Mouse (Mus musculus): Measurements from ENCODE around the gene Ptpn1. TPM values are rescaled to one million over a fixed set of nuclear protein-coding genes. Genes with fewer than 3 reads are reported as not detected.

Ptpn1 gene
- polyA plus RNA-seq (2016; fragmentation: Nextera tagmentation; extraction: Ambion mirVana) = 51.7 and 60.1 TPM in 2 replicates

- Histone ChIP-seq H3K27ac (peak within 1 kb of the TSS; percentile 59), H3K36me3 (no peaks in the 10 kb centered on the region), H3K4me3 (replicated peaks) (peak within 1 kb of the TSS; percentile 89), H3K9ac (replicated peaks) (peak within 1 kb of the TSS; percentile 83), H3K9me3 (no peaks in the 10 kb centered on the region), H3K4me2 (peak within 1 kb of the TSS; percentile 88), H3K4me1 (replicated peaks) (peaks cover 28% of the 10 kb centered on the region), H3K27me3 (no peaks in the 10 kb centered on the region)
- under 1% methylated on average over 91 of the region's 99 CpGs for WGBS
- ATAC-seq (ENCODE audit: insufficient number of reproducible peaks, insufficient read depth, low FRiP score, low TSS enrichment, low read depth) = peak; percentile 92
Measured at GRCm38 (mm10) chr2:167931985-167932726, at the start of gene Ptpn1. Gene Ptpn1, plus strand, starts transcription at chr2:167932057.

- Histone ChIP-seq H3K27me3 (no peaks in the 10 kb centered on the region), H3K9ac (replicated peaks) (no peak overlapping the region), H3K27ac (no peak overlapping the region), H3K9me3 (0 out of 2 replicates have a peak, but pooled peaks cover 8% of the 10 kb centered on the region), H3K4me1 (replicated peaks) (peaks cover 15% of the 10 kb centered on the region), H3K4me3 (replicated peaks) (no peak overlapping the region), H3K4me2 (no peak overlapping the region), H3K36me3 (no peaks in the 10 kb centered on the region)
- 72% methylated on average over 7 of the region's 7 CpGs for WGBS
- no peak for ATAC-seq (ENCODE audit: insufficient number of reproducible peaks, insufficient read depth, low FRiP score, low TSS enrichment, low read depth)
Measured at GRCm38 (mm10) chr2:167886485-167886884, 45.4 kb upstream of the Ptpn1 start.

- Histone ChIP-seq H3K4me2 (peak overlapping the region; percentile 71), H3K9ac (replicated peaks) (peak overlapping the region; percentile 31; the same call in 1 of the 2 replicates), H3K9me3 (no peaks in the 10 kb centered on the region), H3K4me3 (replicated peaks) (peak overlapping the region; percentile 40), H3K4me1 (replicated peaks) (peaks cover 15% of the 10 kb centered on the region), H3K27me3 (no peaks in the 10 kb centered on the region), H3K27ac (no peak overlapping the region), H3K36me3 (no peaks in the 10 kb centered on the region)
- 11% methylated on average over 22 of the region's 22 CpGs for WGBS
- ATAC-seq (ENCODE audit: insufficient number of reproducible peaks, insufficient read depth, low FRiP score, low TSS enrichment, low read depth) = no peak
Measured at GRCm38 (mm10) chr2:167887516-167888347, 44.1 kb upstream of the Ptpn1 start.

- no peak overlapping the region for H3K27ac ChIP-seq
- no peak overlapping the region for H3K9ac ChIP-seq (replicated peaks)
- H3K27me3 ChIP-seq = no peaks in the 10 kb centered on the region; the same call in 1 of the 2 replicates
- H3K4me2 ChIP-seq = no peak overlapping the region
- ATAC-seq (ENCODE audit: insufficient number of reproducible peaks, insufficient read depth, low FRiP score, low TSS enrichment, low read depth) = no peak
- no peaks in the 10 kb centered on the region for H3K36me3 ChIP-seq
- WGBS = 41% methylated on average over 6 of the region's 6 CpGs
- H3K4me3 ChIP-seq (replicated peaks) = no peak overlapping the region
- H3K9me3 ChIP-seq = no peaks in the 10 kb centered on the region
- H3K4me1 ChIP-seq (replicated peaks) = peaks cover 15% of the 10 kb centered on the region
Measured at GRCm38 (mm10) chr2:167888834-167889233, 43.0 kb upstream of the Ptpn1 start.

- no peaks in the 10 kb centered on the region for H3K9me3 ChIP-seq
- H3K27me3 ChIP-seq = peaks cover 3% of the 10 kb centered on the region; the same call in 1 of the 2 replicates
- no peak overlapping the region for H3K9ac ChIP-seq (replicated peaks)
- no peak overlapping the region for H3K4me3 ChIP-seq (replicated peaks)
- H3K4me1 ChIP-seq (replicated peaks) = peaks cover 15% of the 10 kb centered on the region
- H3K4me2 ChIP-seq = no peak overlapping the region
- no peaks in the 10 kb centered on the region for H3K36me3 ChIP-seq
- ATAC-seq (ENCODE audit: insufficient number of reproducible peaks, insufficient read depth, low FRiP score, low TSS enrichment, low read depth) = no peak
- 84% methylated on average over 4 of the region's 4 CpGs for WGBS
- H3K27ac ChIP-seq = no peak overlapping the region
Measured at GRCm38 (mm10) chr2:167889886-167890285, 42.0 kb upstream of the Ptpn1 start.

- Histone ChIP-seq H3K9me3 (no peaks in the 10 kb centered on the region), H3K4me1 (replicated peaks) (peaks cover 13% of the 10 kb centered on the region), H3K27ac (no peak overlapping the region), H3K4me2 (no peak overlapping the region), H3K36me3 (no peaks in the 10 kb centered on the region), H3K9ac (replicated peaks) (no peak overlapping the region), H3K27me3 (peaks cover 19% of the 10 kb centered on the region), H3K4me3 (replicated peaks) (no peak overlapping the region)
- WGBS = 12% methylated on average over 9 of the region's 9 CpGs
- ATAC-seq (ENCODE audit: insufficient number of reproducible peaks, insufficient read depth, low FRiP score, low TSS enrichment, low read depth) = no peak
Measured at GRCm38 (mm10) chr2:167891908-167892307, 39.9 kb upstream of the Ptpn1 start.

- H3K27me3 ChIP-seq = peaks cover 23% of the 10 kb centered on the region
- 54% methylated on average over 10 of the region's 10 CpGs for WGBS
- no peak overlapping the region for H3K9ac ChIP-seq (replicated peaks)
- H3K36me3 ChIP-seq = no peaks in the 10 kb centered on the region
- H3K4me1 ChIP-seq (replicated peaks) = no peaks in the 10 kb centered on the region
- no peak overlapping the region for H3K4me3 ChIP-seq (replicated peaks)
- H3K27ac ChIP-seq = no peak overlapping the region
- H3K4me2 ChIP-seq = no peak overlapping the region
- H3K9me3 ChIP-seq = no peaks in the 10 kb centered on the region
- ATAC-seq (ENCODE audit: insufficient number of reproducible peaks, insufficient read depth, low FRiP score, low TSS enrichment, low read depth) = no peak
Measured at GRCm38 (mm10) chr2:167893680-167894079, 38.2 kb upstream of the Ptpn1 start.

- H3K36me3 ChIP-seq = no peaks in the 10 kb centered on the region
- H3K9ac ChIP-seq (replicated peaks) = 0 out of 2 replicates have a peak overlapping the region, but pooled peaks have one; percentile 31
- ATAC-seq (ENCODE audit: insufficient number of reproducible peaks, insufficient read depth, low FRiP score, low TSS enrichment, low read depth) = 0 out of 2 replicates have a peak, but pooled peaks have one; percentile 18
- WGBS = 1% methylated on average over 30 of the region's 30 CpGs
- H3K4me3 ChIP-seq (replicated peaks) = peak overlapping the region; percentile 16; the same call in 1 of the 2 replicates
- no peak overlapping the region for H3K27ac ChIP-seq
- H3K27me3 ChIP-seq = peaks cover 26% of the 10 kb centered on the region
- H3K4me2 ChIP-seq = peak overlapping the region; percentile 51
- H3K9me3 ChIP-seq = no peaks in the 10 kb centered on the region
- peaks cover 6% of the 10 kb centered on the region for H3K4me1 ChIP-seq (replicated peaks)
Measured at GRCm38 (mm10) chr2:167894948-167895372, 36.9 kb upstream of the Ptpn1 start.

- peaks cover 34% of the 10 kb centered on the region for H3K27me3 ChIP-seq
- ATAC-seq (ENCODE audit: insufficient number of reproducible peaks, insufficient read depth, low FRiP score, low TSS enrichment, low read depth) = no peak
- WGBS = 78% methylated on average over 8 of the region's 8 CpGs
Measured at GRCm38 (mm10) chr2:167897896-167898295, 34.0 kb upstream of the Ptpn1 start.

GRCm38 (mm10) chr2:167899989-167900421, 31.9 kb upstream of the Ptpn1 start:
- 0 out of 2 replicates have a peak overlapping the region, but pooled peaks have one; percentile 0 for H3K27ac ChIP-seq
- H3K4me3 ChIP-seq (replicated peaks) = no peak overlapping the region
- peak overlapping the region; percentile 37 for H3K4me2 ChIP-seq
- peaks cover 31% of the 10 kb centered on the region for H3K27me3 ChIP-seq
- 9% methylated on average over 16 of the region's 16 CpGs for WGBS
- H3K9ac ChIP-seq (replicated peaks) = no peak overlapping the region
- no peaks in the 10 kb centered on the region for H3K9me3 ChIP-seq
- H3K4me1 ChIP-seq (replicated peaks) = peaks cover 13% of the 10 kb centered on the region
- ATAC-seq (ENCODE audit: insufficient number of reproducible peaks, insufficient read depth, low FRiP score, low TSS enrichment, low read depth) = peak; percentile 66
- no peaks in the 10 kb centered on the region for H3K36me3 ChIP-seq

More at GRCm38 (mm10) chr2:167897896-167898295, 34.0 kb upstream of the Ptpn1 start:
- Histone ChIP-seq H3K27ac (no peak overlapping the region), H3K9ac (replicated peaks) (no peak overlapping the region), H3K4me2 (no peak overlapping the region), H3K4me3 (replicated peaks) (no peak overlapping the region), H3K4me1 (replicated peaks) (peaks cover 13% of the 10 kb centered on the region), H3K9me3 (no peaks in the 10 kb centered on the region), H3K36me3 (no peaks in the 10 kb centered on the region)

- no peak overlapping the region for H3K4me3 ChIP-seq (replicated peaks)
- H3K9me3 ChIP-seq = no peaks in the 10 kb centered on the region
- H3K4me2 ChIP-seq = no peak overlapping the region
- H3K27me3 ChIP-seq = peaks cover 15% of the 10 kb centered on the region
- no peak overlapping the region for H3K9ac ChIP-seq (replicated peaks)
- H3K4me1 ChIP-seq (replicated peaks) = peaks cover 13% of the 10 kb centered on the region
- no peak overlapping the region for H3K27ac ChIP-seq
- no peak for ATAC-seq (ENCODE audit: insufficient number of reproducible peaks, insufficient read depth, low FRiP score, low TSS enrichment, low read depth)
- H3K36me3 ChIP-seq = no peaks in the 10 kb centered on the region
- WGBS = 68% methylated on average over 9 of the region's 9 CpGs
Measured at GRCm38 (mm10) chr2:167902116-167902703, 29.6 kb upstream of the Ptpn1 start.

Data from limb, embryonic 12.5 days (tissue).